Mouse (Mus musculus): Measurements from ENCODE around the gene Fkbp6. TPM values are rescaled to one million over a fixed set of nuclear protein-coding genes. Genes with fewer than 3 reads are reported as not detected.

The Fkbp6 gene
- polyA plus RNA-seq, 1 experiment from 2014 or later = not detected

DNA sequence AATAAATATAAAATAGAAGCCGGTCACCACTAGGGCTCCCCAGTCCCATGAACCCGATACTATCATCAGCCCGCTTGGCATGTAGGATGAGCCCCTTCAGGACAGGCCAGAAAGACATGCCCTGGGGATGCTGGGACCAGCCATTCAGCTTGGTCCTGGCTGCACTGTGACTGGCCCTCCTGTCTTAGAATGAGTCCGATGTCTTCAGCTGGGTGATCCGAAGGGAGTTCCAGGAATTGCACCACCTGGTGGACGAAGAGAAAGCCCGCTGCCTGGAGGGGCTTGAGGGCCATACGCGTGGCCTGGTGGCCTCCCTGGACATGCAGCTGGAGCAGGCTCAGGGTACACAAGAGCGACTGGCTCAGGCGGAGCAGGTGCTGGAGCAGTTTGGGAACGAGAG is 13.7 kb upstream of the Fkbp6 start:
- no peak overlapping the region for H3K4me3 ChIP-seq (ENCODE audit: low read depth, low read length)
- no peak overlapping the region for H3K4me2 ChIP-seq (ENCODE audit: low read depth, low read length)
- WGBS = 29% methylated on average over 12 of the region's 12 CpGs
- H3K27ac ChIP-seq (replicated peaks; ENCODE audit: low read depth, low read length) = no peak overlapping the region
- H3K9ac ChIP-seq (replicated peaks; ENCODE audit: low read length) = no peak overlapping the region
- DNase-seq (ENCODE audit: low spot score) (peak; percentile 74), ATAC-seq (replicated peaks; ENCODE audit: insufficient number of reproducible peaks, low FRiP score, low TSS enrichment, low read depth) (0 out of 2 replicates have a peak, but pooled peaks have one; percentile 58)
- no peaks in the 10 kb centered on the region for H3K27me3 ChIP-seq (ENCODE audit: control insufficient read depth, insufficient read depth, low read length)
- H3K9me3 ChIP-seq (replicated peaks; ENCODE audit: control insufficient read depth, low read length) = no peaks in the 10 kb centered on the region
- no peaks in the 10 kb centered on the region for H3K4me1 ChIP-seq (ENCODE audit: control insufficient read depth, insufficient read depth, low read length)
- no peaks in the 10 kb centered on the region for H3K36me3 ChIP-seq (replicated peaks; ENCODE audit: control insufficient read depth, insufficient read depth, low read depth, low read length)

DNA sequence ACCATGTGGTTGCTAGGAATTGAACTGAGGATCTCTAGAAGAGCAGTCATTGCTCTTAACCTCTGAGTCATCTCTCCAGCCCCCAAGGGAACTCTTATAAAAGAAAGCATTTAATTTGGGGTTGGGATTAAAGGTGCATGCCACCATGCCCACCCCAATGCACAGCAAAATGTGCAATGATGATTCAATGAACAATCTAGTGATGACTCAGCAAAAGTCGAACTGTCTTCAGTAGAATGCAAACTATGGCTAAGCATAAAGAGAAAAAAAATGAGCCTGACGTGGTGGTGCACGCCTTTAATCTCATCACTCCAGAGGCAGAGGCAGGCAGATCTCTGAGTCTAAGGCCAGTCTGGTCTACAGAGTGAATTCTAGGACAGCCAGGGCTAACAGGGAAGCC is 12.7 kb upstream of the Fkbp6 start:
- WGBS = 90% methylated on average over 3 of the region's 3 CpGs
- Histone ChIP-seq H3K27ac (replicated peaks; ENCODE audit: low read depth, low read length) (no peak overlapping the region), H3K9ac (replicated peaks; ENCODE audit: low read length) (no peak overlapping the region), H3K27me3 (ENCODE audit: control insufficient read depth, insufficient read depth, low read length) (no peaks in the 10 kb centered on the region), H3K36me3 (replicated peaks; ENCODE audit: control insufficient read depth, insufficient read depth, low read depth, low read length) (no peaks in the 10 kb centered on the region), H3K4me1 (ENCODE audit: control insufficient read depth, insufficient read depth, low read length) (no peaks in the 10 kb centered on the region), H3K4me3 (ENCODE audit: low read depth, low read length) (no peak overlapping the region), H3K9me3 (replicated peaks; ENCODE audit: control insufficient read depth, low read length) (0 out of 2 replicates have a peak, but pooled peaks cover 2% of the 10 kb centered on the region), H3K4me2 (ENCODE audit: low read depth, low read length) (no peak overlapping the region)
- DNase-seq (ENCODE audit: low spot score) (no peak), ATAC-seq (replicated peaks; ENCODE audit: insufficient number of reproducible peaks, low FRiP score, low TSS enrichment, low read depth) (no peak)

DNA sequence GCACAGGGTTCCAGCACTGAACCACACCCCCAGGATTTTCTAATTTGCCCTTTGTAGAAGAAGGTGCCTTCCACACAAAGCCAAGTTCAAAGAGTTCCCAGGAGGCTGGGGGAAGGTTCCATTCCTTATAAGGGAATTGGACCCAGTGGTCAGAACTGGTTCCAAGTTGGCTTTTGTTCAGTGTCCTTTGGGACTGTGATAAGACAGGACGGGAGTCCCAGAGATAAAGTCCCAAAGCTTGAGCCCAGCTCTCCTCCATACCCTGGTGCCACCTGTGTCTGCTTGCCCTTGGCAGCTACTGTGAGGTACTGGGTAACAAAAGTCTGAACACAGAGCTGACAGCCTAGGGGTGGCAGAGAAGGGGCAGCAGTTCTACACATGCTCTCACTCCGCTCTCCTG is 9.9 kb upstream of the Fkbp6 start:
- no peaks in the 10 kb centered on the region for H3K4me1 ChIP-seq (ENCODE audit: control insufficient read depth, insufficient read depth, low read length)
- WGBS = 96% methylated on average over 2 of the region's 2 CpGs
- H3K4me3 ChIP-seq (ENCODE audit: low read depth, low read length) = no peak overlapping the region

DNA sequence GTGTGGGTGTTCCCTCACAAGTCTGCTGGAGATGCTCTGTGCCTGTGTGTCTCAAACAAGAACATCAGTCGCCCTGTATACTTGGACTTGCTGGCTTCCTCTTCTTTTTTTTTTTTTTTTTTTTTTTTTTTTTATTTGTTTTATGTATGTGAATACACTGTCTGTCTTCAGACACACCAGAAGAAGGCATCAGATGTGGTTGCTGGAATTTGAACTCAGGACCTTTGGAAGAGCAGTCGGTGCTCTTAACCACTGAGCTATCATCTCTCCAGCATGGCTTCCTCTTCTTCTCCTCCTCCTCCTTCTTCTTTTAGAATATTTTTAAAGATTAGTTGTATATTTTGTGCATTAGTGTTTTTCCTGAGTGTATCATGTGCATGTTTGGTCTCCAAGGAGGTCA is 7.7 kb upstream of the Fkbp6 start:
- Histone ChIP-seq H3K9me3 (replicated peaks; ENCODE audit: control insufficient read depth, low read length) (0 out of 2 replicates have a peak, but pooled peaks cover 2% of the 10 kb centered on the region), H3K4me1 (ENCODE audit: control insufficient read depth, insufficient read depth, low read length) (no peaks in the 10 kb centered on the region)
- 80% methylated on average over 2 of the region's 2 CpGs for WGBS

More for the DNA sequence above, 9.9 kb upstream of the Fkbp6 start:
- Histone ChIP-seq H3K9me3 (replicated peaks; ENCODE audit: control insufficient read depth, low read length) (0 out of 2 replicates have a peak, but pooled peaks cover 2% of the 10 kb centered on the region), H3K9ac (replicated peaks; ENCODE audit: low read length) (no peak overlapping the region), H3K27ac (replicated peaks; ENCODE audit: low read depth, low read length) (no peak overlapping the region), H3K36me3 (replicated peaks; ENCODE audit: control insufficient read depth, insufficient read depth, low read depth, low read length) (no peaks in the 10 kb centered on the region), H3K27me3 (ENCODE audit: control insufficient read depth, insufficient read depth, low read length) (no peaks in the 10 kb centered on the region), H3K4me2 (ENCODE audit: low read depth, low read length) (no peak overlapping the region)
- DNase-seq (ENCODE audit: low spot score) (no peak), ATAC-seq (replicated peaks; ENCODE audit: insufficient number of reproducible peaks, low FRiP score, low TSS enrichment, low read depth) (no peak)

DNA sequence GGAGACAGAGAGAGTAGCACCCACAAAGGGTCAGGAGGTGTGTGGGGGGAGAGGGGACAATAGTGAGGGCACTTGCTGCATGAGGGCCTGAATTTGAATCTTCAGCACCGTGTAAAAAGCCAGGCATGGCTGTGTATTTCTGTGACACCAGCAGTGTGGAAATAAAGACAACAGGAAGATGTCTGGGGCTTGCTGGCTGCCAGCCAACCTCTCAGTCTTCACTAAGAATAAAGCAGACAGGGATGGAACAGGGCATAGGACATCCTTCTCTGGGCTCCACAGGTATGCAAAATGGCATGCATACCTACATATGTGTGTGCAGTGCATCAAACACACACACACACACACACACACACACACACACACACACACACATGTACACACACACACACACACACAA is 6.2 kb upstream of the Fkbp6 start:
- 68% methylated on average over 1 of the region's 1 CpGs for WGBS
- H3K4me1 ChIP-seq (ENCODE audit: control insufficient read depth, insufficient read depth, low read length) = no peaks in the 10 kb centered on the region
- ATAC-seq (replicated peaks; ENCODE audit: insufficient number of reproducible peaks, low FRiP score, low TSS enrichment, low read depth) = no peak

More for the DNA sequence above, 7.7 kb upstream of the Fkbp6 start:
- H3K4me3 ChIP-seq (ENCODE audit: low read depth, low read length) = no peak overlapping the region
- H3K27ac ChIP-seq (replicated peaks; ENCODE audit: low read depth, low read length) = no peak overlapping the region
- no peaks in the 10 kb centered on the region for H3K27me3 ChIP-seq (ENCODE audit: control insufficient read depth, insufficient read depth, low read length)
- DNase-seq (ENCODE audit: low spot score) (no peak), ATAC-seq (replicated peaks; ENCODE audit: insufficient number of reproducible peaks, low FRiP score, low TSS enrichment, low read depth) (no peak)
- no peak overlapping the region for H3K9ac ChIP-seq (replicated peaks; ENCODE audit: low read length)
- H3K4me2 ChIP-seq (ENCODE audit: low read depth, low read length) = no peak overlapping the region
- no peaks in the 10 kb centered on the region for H3K36me3 ChIP-seq (replicated peaks; ENCODE audit: control insufficient read depth, insufficient read depth, low read depth, low read length)

DNA sequence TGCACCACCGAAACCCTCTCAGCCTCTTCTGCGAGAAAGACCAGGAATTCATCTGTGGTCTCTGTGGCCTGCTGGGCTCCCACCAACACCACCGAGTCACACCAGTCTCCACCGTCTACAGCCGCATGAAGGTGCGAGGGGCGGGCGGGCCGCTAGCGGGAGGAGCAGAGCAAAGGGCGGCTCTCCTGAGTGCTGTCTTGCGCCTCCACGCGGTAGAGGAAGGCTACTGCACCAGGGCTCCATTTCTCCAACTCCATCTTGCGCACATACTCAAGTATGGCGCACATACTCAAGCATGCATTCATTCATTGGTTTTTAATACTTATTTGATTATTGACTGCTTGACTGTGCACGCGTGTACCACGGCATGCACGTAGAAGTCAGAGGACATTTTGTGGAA is 3.7 kb upstream of the Fkbp6 start:
- 18% methylated on average over 20 of the region's 20 CpGs for WGBS
- ATAC-seq (replicated peaks; ENCODE audit: insufficient number of reproducible peaks, low FRiP score, low TSS enrichment, low read depth) (no peak), DNase-seq (ENCODE audit: low spot score) (peak; percentile 32)
- Histone ChIP-seq H3K9me3 (replicated peaks; ENCODE audit: control insufficient read depth, low read length) (peaks cover 2% of the 10 kb centered on the region; the same call in 1 of the 2 replicates), H3K27ac (replicated peaks; ENCODE audit: low read depth, low read length) (no peak overlapping the region), H3K36me3 (replicated peaks; ENCODE audit: control insufficient read depth, insufficient read depth, low read depth, low read length) (no peaks in the 10 kb centered on the region), H3K27me3 (ENCODE audit: control insufficient read depth, insufficient read depth, low read length) (no peaks in the 10 kb centered on the region), H3K9ac (replicated peaks; ENCODE audit: low read length) (no peak overlapping the region), H3K4me3 (ENCODE audit: low read depth, low read length) (no peak overlapping the region), H3K4me2 (ENCODE audit: low read depth, low read length) (no peak overlapping the region), H3K4me1 (ENCODE audit: control insufficient read depth, insufficient read depth, low read length) (no peaks in the 10 kb centered on the region)

More for the DNA sequence above, 6.2 kb upstream of the Fkbp6 start:
- no peak for DNase-seq (ENCODE audit: low spot score)
- Histone ChIP-seq H3K27ac (replicated peaks; ENCODE audit: low read depth, low read length) (no peak overlapping the region), H3K4me3 (ENCODE audit: low read depth, low read length) (no peak overlapping the region), H3K36me3 (replicated peaks; ENCODE audit: control insufficient read depth, insufficient read depth, low read depth, low read length) (no peaks in the 10 kb centered on the region), H3K27me3 (ENCODE audit: control insufficient read depth, insufficient read depth, low read length) (no peaks in the 10 kb centered on the region), H3K9ac (replicated peaks; ENCODE audit: low read length) (no peak overlapping the region), H3K4me2 (ENCODE audit: low read depth, low read length) (no peak overlapping the region), H3K9me3 (replicated peaks; ENCODE audit: control insufficient read depth, low read length) (0 out of 2 replicates have a peak, but pooled peaks cover 2% of the 10 kb centered on the region)

DNA sequence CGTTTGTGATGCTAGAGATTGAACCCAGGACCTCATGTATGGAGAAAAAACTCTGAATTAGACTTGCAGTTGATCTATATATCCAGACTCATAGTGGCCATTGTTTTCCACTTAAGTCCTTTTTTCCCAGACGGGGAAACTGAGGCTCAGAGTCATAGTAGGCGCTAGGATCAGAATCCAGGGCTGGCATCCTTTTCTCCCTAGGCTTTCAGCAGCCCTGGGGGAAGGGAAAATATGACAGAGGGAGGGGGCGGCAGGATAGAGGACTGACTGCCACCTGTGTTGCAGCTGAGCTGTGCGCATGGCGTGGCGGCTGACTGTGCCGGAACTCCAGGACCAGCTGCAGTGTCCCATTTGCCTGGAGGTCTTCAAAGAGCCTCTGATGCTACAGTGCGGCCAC is 3.2 kb upstream of the Fkbp6 start, which contains the start of gene Trim50:
TSS of gene Trim50 (plus strand) at position 301 of the 400 bp plus-strand sequence.
- WGBS = 67% methylated on average over 9 of the region's 9 CpGs
- Histone ChIP-seq H3K27ac (replicated peaks; ENCODE audit: low read depth, low read length) (no peak within 1 kb of the TSS), H3K36me3 (replicated peaks; ENCODE audit: control insufficient read depth, insufficient read depth, low read depth, low read length) (no peaks in the 10 kb centered on the region), H3K4me2 (ENCODE audit: low read depth, low read length) (no peak within 1 kb of the TSS), H3K9me3 (replicated peaks; ENCODE audit: control insufficient read depth, low read length) (peaks cover 2% of the 10 kb centered on the region; the same call in 1 of the 2 replicates), H3K4me3 (ENCODE audit: low read depth, low read length) (no peak within 1 kb of the TSS), H3K27me3 (ENCODE audit: control insufficient read depth, insufficient read depth, low read length) (no peaks in the 10 kb centered on the region), H3K4me1 (ENCODE audit: control insufficient read depth, insufficient read depth, low read length) (no peaks in the 10 kb centered on the region), H3K9ac (replicated peaks; ENCODE audit: low read length) (no peak within 1 kb of the TSS)
- DNase-seq (ENCODE audit: low spot score) = no peak
- no peak for ATAC-seq (replicated peaks; ENCODE audit: insufficient number of reproducible peaks, low FRiP score, low TSS enrichment, low read depth)

DNA sequence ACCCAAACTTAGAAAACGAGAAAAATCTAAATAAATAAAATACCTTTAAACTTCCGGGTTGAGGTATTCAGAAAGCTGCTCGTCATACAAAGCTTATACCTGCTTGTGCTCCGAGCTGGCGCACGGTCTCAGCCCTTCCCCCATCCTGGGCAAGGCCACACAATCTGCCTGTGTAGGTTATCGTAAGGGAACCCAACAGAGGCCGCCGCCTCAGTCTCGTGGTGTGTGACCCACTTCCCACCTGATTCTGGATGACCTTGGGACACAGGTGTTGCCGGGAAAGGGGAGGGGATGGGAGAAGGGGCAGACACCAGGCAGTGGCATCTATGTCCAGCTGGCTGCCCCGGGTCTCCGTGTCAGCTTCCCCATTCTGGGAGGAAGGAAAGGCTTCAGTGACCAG is 1.8 kb upstream of the Fkbp6 start:
- H3K4me3 ChIP-seq (ENCODE audit: low read depth, low read length) = no peak overlapping the region
- H3K9ac ChIP-seq (replicated peaks; ENCODE audit: low read length) = no peak overlapping the region
- 83% methylated on average over 13 of the region's 13 CpGs for WGBS
- no peak overlapping the region for H3K27ac ChIP-seq (replicated peaks; ENCODE audit: low read depth, low read length)
- H3K9me3 ChIP-seq (replicated peaks; ENCODE audit: control insufficient read depth, low read length) = no peaks in the 10 kb centered on the region; the same call in 1 of the 2 replicates
- no peaks in the 10 kb centered on the region for H3K4me1 ChIP-seq (ENCODE audit: control insufficient read depth, insufficient read depth, low read length)
- no peak for ATAC-seq (replicated peaks; ENCODE audit: insufficient number of reproducible peaks, low FRiP score, low TSS enrichment, low read depth)
- H3K27me3 ChIP-seq (ENCODE audit: control insufficient read depth, insufficient read depth, low read length) = no peaks in the 10 kb centered on the region
- DNase-seq (ENCODE audit: low spot score) = no peak
- no peak overlapping the region for H3K4me2 ChIP-seq (ENCODE audit: low read depth, low read length)
- H3K36me3 ChIP-seq (replicated peaks; ENCODE audit: control insufficient read depth, insufficient read depth, low read depth, low read length) = no peaks in the 10 kb centered on the region

Data from embryonic facial prominence, embryonic 11.5 days (tissue).